Mouse (Mus musculus) heart, postnatal 14 days (tissue): ENCODE measurements at regions not wholly inside any gene's neighbourhood (a gene's known extent, or its start where the extent isn't known, plus 50 kb on each side); places are given as distances from the start of the nearest gene placed in this dataset.
A peak's percentile ranks its signal among the peaks of the same experiment; 100 is the strongest.

ENCODE experiments used
- DNase-seq, 2 experiments: peaks; one replicate each; pipeline ENCODE4 v3.0.0; 2021 to 2022
- intact Hi-C: fragments of 180-260 bp; cut with DNase I; formaldehyde crosslinking; loops from one replicate; pipeline ENCODE4 v1.15.1; 2025

- intact Hi-C loops: no loop called here
- no peak for DNase-seq
These were observed 177.0 kb downstream of the Irs2 start for GRCm38 (mm10) chr8:10831277-10831676.

GRCm38 (mm10) chr8:10830835-10831234 lies 177.4 kb downstream of the Irs2 start:
- no peak for DNase-seq
- intact Hi-C loops: no loop called here

- intact Hi-C loops: loop anchor here (5.0 kb wide), 1 partner anchor 184 kb away; no protein-coding TSS in a partner anchor
- DNase-seq: no peak
These were observed 179.7 kb downstream of the Irs2 start for GRCm38 (mm10) chr8:10828580-10828979.

GRCm38 (mm10) chr8:10827560-10827959 lies 180.7 kb downstream of the Irs2 start:
- peak in 1 of 2 experiments; percentile 43 for DNase-seq
- intact Hi-C loops: loop anchor here (5.0 kb wide), 1 partner anchor 185 kb away; no protein-coding TSS in a partner anchor

- DNase-seq: no peak
- intact Hi-C loops: loop anchor here (5.0 kb wide), 1 partner anchor 186 kb away; no protein-coding TSS in a partner anchor
These were observed 182.3 kb downstream of the Irs2 start for GRCm38 (mm10) chr8:10825981-10826380.

- DNase-seq: peak; percentile 16 to 23
These were observed 182.9 kb downstream of the Irs2 start for GRCm38 (mm10) chr8:10825192-10825926.

GRCm38 (mm10) chr8:10821901-10822300 lies 186.4 kb downstream of the Irs2 start:
- no peak for DNase-seq
- intact Hi-C loops: loop anchor here (5.0 kb wide), 1 partner anchor 355 kb away; no protein-coding TSS in a partner anchor

More at GRCm38 (mm10) chr8:10825192-10825926, 182.9 kb downstream of the Irs2 start:
- intact Hi-C loops: loop anchor here (5.0 kb wide), 1 partner anchor 187 kb away; no protein-coding TSS in a partner anchor

GRCm38 (mm10) chr8:10814499-10814898 lies 193.8 kb downstream of the Irs2 start:
- no peak for DNase-seq
- intact Hi-C loops: loop anchor here (10.0 kb wide), 1 partner anchor 240 kb away; no protein-coding TSS in a partner anchor

GRCm38 (mm10) chr8:10812060-10812670 lies 196.1 kb downstream of the Irs2 start:
- DNase-seq: peak; percentile 17 to 32
- intact Hi-C loops: loop anchor here (10.0 kb wide), 1 partner anchor 237 kb away; no protein-coding TSS in a partner anchor

GRCm38 (mm10) chr8:10807040-10807439 lies 201.2 kb downstream of the Irs2 start:
- no peak for DNase-seq
- intact Hi-C loops: no loop called here

GRCm38 (mm10) chr8:10805405-10806151 lies 202.7 kb downstream of the Irs2 start:
- DNase-seq: no peak

GRCm38 (mm10) chr8:10804974-10805373 lies 203.3 kb downstream of the Irs2 start:
- no peak for DNase-seq
- intact Hi-C loops: no loop called here

More at GRCm38 (mm10) chr8:10805405-10806151, 202.7 kb downstream of the Irs2 start:
- intact Hi-C loops: no loop called here

GRCm38 (mm10) chr8:10802003-10802402 lies 206.3 kb downstream of the Irs2 start:
- no peak for DNase-seq
- intact Hi-C loops: no loop called here

GRCm38 (mm10) chr8:10801580-10801979 lies 206.7 kb downstream of the Irs2 start:
- DNase-seq: no peak
- intact Hi-C loops: no loop called here

- intact Hi-C loops: no loop called here
- no peak for DNase-seq
These were observed 209.8 kb downstream of the Irs2 start for GRCm38 (mm10) chr8:10798444-10798843.

GRCm38 (mm10) chr8:10794367-10795189 lies 213.7 kb downstream of the Irs2 start:
- intact Hi-C loops: no loop called here

GRCm38 (mm10) chr8:10793670-10794366 lies 214.4 kb downstream of the Irs2 start:
- intact Hi-C loops: no loop called here
- no peak for DNase-seq

More at GRCm38 (mm10) chr8:10794367-10795189, 213.7 kb downstream of the Irs2 start:
- DNase-seq: no peak

GRCm38 (mm10) chr8:10788496-10789200 lies 219.6 kb downstream of the Irs2 start:
- intact Hi-C loops: no loop called here
- DNase-seq: peak in 1 of 2 experiments; percentile 23

- no peak for DNase-seq
These were observed 222.5 kb downstream of the Irs2 start for GRCm38 (mm10) chr8:10785801-10786200.

More at GRCm38 (mm10) chr8:10785801-10786200, 222.5 kb downstream of the Irs2 start:
- intact Hi-C loops: no loop called here
